Mouse (Mus musculus): ENCODE measurements at regions not wholly inside any gene's neighbourhood (a gene's known extent, or its start where the extent isn't known, plus 50 kb on each side); places are given as distances from the start of the nearest gene placed in this dataset.

GRCm38 (mm10) chr2:169272018-169272417, 315.5 kb downstream of the Gm11011 start:
- DNase-seq (ENCODE audit: extremely low spot score in 1 of 2, low spot score in 1 of 2): no peak

- peak; percentile 22 to 60 for DNase-seq (ENCODE audit: extremely low spot score in 1 of 2, low spot score in 1 of 2)
These were observed 305.2 kb upstream of the Zfp64 start for GRCm38 (mm10) chr2:169260636-169261035.

GRCm38 (mm10) chr2:169244572-169244971, 289.2 kb upstream of the Zfp64 start:
- peak in 1 of 2 experiments; percentile 14 for DNase-seq (ENCODE audit: extremely low spot score in 1 of 2, low spot score in 1 of 2)

- DNase-seq (ENCODE audit: extremely low spot score in 1 of 2, low spot score in 1 of 2): no peak
These were observed 288.6 kb upstream of the Zfp64 start for GRCm38 (mm10) chr2:169243981-169244380.

GRCm38 (mm10) chr2:169237856-169238255, 282.5 kb upstream of the Zfp64 start:
- no peak for DNase-seq (ENCODE audit: extremely low spot score in 1 of 2, low spot score in 1 of 2)

GRCm38 (mm10) chr2:169237321-169237720, 281.9 kb upstream of the Zfp64 start:
- no peak for DNase-seq (ENCODE audit: extremely low spot score in 1 of 2, low spot score in 1 of 2)

GRCm38 (mm10) chr2:169234368-169235070, 279.1 kb upstream of the Zfp64 start:
- DNase-seq (ENCODE audit: extremely low spot score in 1 of 2, low spot score in 1 of 2): no peak

GRCm38 (mm10) chr2:169233151-169234123, 278.1 kb upstream of the Zfp64 start:
- DNase-seq (ENCODE audit: extremely low spot score in 1 of 2, low spot score in 1 of 2): no peak

- DNase-seq (ENCODE audit: extremely low spot score in 1 of 2, low spot score in 1 of 2): peak; percentile 8 to 40
These were observed 266.9 kb upstream of the Zfp64 start for GRCm38 (mm10) chr2:169222264-169222663.

- no peak for DNase-seq (ENCODE audit: extremely low spot score in 1 of 2, low spot score in 1 of 2)
These were observed 265.8 kb upstream of the Zfp64 start for GRCm38 (mm10) chr2:169221141-169221540.

GRCm38 (mm10) chr2:169215546-169216043, 260.2 kb upstream of the Zfp64 start:
- no peak for DNase-seq (ENCODE audit: extremely low spot score in 1 of 2, low spot score in 1 of 2)

- DNase-seq (ENCODE audit: extremely low spot score in 1 of 2, low spot score in 1 of 2): no peak
These were observed 259.0 kb upstream of the Zfp64 start for GRCm38 (mm10) chr2:169214396-169214795.

- no peak for DNase-seq (ENCODE audit: extremely low spot score in 1 of 2, low spot score in 1 of 2)
These were observed 257.9 kb upstream of the Zfp64 start for GRCm38 (mm10) chr2:169213314-169213713.

GRCm38 (mm10) chr2:169212676-169213257, 257.4 kb upstream of the Zfp64 start:
- no peak for DNase-seq (ENCODE audit: extremely low spot score in 1 of 2, low spot score in 1 of 2)

- DNase-seq (ENCODE audit: extremely low spot score in 1 of 2, low spot score in 1 of 2): no peak
These were observed 248.9 kb upstream of the Zfp64 start for GRCm38 (mm10) chr2:169204254-169204752.

- DNase-seq (ENCODE audit: extremely low spot score in 1 of 2, low spot score in 1 of 2): no peak
These were observed 236.6 kb upstream of the Zfp64 start for GRCm38 (mm10) chr2:169191974-169192373.

- no peak for DNase-seq (ENCODE audit: extremely low spot score in 1 of 2, low spot score in 1 of 2)
These were observed 236.1 kb upstream of the Zfp64 start for GRCm38 (mm10) chr2:169191465-169191864.

GRCm38 (mm10) chr2:169177565-169177964, 222.2 kb upstream of the Zfp64 start:
- no peak for DNase-seq (ENCODE audit: extremely low spot score in 1 of 2, low spot score in 1 of 2)

- no peak for DNase-seq (ENCODE audit: extremely low spot score in 1 of 2, low spot score in 1 of 2)
These were observed 213.4 kb upstream of the Zfp64 start for GRCm38 (mm10) chr2:169168795-169169194.

- no peak for DNase-seq (ENCODE audit: extremely low spot score in 1 of 2, low spot score in 1 of 2)
These were observed 213.0 kb upstream of the Zfp64 start for GRCm38 (mm10) chr2:169168376-169168775.

- DNase-seq (ENCODE audit: extremely low spot score in 1 of 2, low spot score in 1 of 2): no peak
These were observed 206.3 kb upstream of the Zfp64 start for GRCm38 (mm10) chr2:169161651-169162050.

All from frontal cortex, adult 2 months (tissue).